Mouse (Mus musculus): ENCODE measurements around the gene Dkc1. TPM values are rescaled to one million over a fixed set of nuclear protein-coding genes. Genes with fewer than 3 reads are reported as not detected.

Dkc1 gene
- polyA plus RNA-seq, 1 experiment from 2014 or later, result 45.9 TPM

DNA sequence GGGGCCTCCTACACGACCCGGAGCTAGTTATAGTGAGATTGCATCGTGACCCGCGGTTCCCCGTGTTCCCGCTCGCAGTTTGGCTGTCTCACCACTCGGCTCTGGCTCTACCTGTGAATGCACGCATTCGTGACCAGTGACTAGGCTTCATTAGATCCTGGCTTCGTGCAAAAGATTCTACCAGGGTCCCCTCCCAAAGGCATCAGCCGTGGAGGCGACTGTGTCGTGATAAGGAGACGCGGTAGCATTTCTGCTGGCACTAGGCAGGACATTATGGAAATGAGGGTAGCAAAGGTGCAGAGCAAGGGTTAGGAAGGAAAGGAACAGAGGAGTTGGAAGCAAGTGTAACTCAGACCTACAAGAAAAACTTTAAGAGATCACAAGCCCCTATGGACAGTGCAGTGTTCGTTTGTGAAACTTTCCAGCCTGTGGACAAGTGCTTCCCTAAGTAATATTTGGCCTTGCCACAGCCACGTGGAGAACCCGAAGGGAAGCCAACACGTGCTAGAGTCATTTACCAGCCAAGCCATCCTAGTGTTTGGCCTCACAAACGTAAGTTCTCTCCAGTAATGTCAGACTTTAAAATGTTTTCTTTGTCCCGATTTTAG is 613 bp downstream of the Dkc1 start:
- Histone ChIP-seq H3K9ac (replicated peaks; ENCODE audit: low read depth, low read length) (peak overlapping the region; percentile 50), H3K4me1 (ENCODE audit: control insufficient read depth, insufficient read depth, low read length) (peaks cover 5% of the 10 kb centered on the region; the same call in 1 of the 2 replicates), H3K27ac (ENCODE audit: low read depth, low read length) (peak overlapping the region; percentile 55; the same call in 1 of the 2 replicates), H3K9me3 (ENCODE audit: control insufficient read depth, low read length) (no peaks in the 10 kb centered on the region), H3K4me3 (ENCODE audit: low read depth, low read length) (peak overlapping the region; percentile 51), H3K4me2 (ENCODE audit: low read depth, low read length) (peak overlapping the region; percentile 55), H3K36me3 (ENCODE audit: control insufficient read depth, insufficient read depth, low read length) (no peaks in the 10 kb centered on the region), H3K27me3 (ENCODE audit: control insufficient read depth, insufficient read depth, low read length) (no peaks in the 10 kb centered on the region)
- peak; percentile 0 for ATAC-seq (ENCODE audit: low read depth)
- WGBS, result 19% methylated on average over 23 of the region's 23 CpGs

DNA sequence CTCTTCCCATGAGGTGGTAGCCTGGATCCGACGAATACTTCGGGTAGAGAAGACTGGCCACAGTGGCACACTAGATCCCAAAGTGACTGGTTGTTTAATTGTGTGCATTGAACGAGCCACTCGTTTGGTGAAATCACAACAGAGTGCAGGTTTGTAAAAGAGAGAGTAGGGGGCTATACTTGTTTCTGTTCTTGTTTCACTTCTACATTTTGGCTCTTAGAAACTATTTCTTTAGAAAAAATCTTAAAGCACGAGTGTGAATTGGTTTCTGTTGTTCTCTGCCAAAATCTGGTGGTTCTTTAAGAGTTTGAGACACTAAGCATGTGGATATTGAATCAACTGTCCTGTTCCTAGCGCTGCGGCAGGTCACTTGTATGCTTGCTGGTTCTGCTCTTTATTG is 3.1 kb downstream of the Dkc1 start:
- Histone ChIP-seq H3K27ac (ENCODE audit: low read depth, low read length) (no peak overlapping the region), H3K4me2 (ENCODE audit: low read depth, low read length) (no peak overlapping the region), H3K4me1 (ENCODE audit: control insufficient read depth, insufficient read depth, low read length) (peaks cover 5% of the 10 kb centered on the region; the same call in 1 of the 2 replicates), H3K4me3 (ENCODE audit: low read depth, low read length) (no peak overlapping the region), H3K9ac (replicated peaks; ENCODE audit: low read depth, low read length) (no peak overlapping the region), H3K27me3 (ENCODE audit: control insufficient read depth, insufficient read depth, low read length) (no peaks in the 10 kb centered on the region), H3K36me3 (ENCODE audit: control insufficient read depth, insufficient read depth, low read length) (no peaks in the 10 kb centered on the region), H3K9me3 (ENCODE audit: control insufficient read depth, low read length) (no peaks in the 10 kb centered on the region)
- no peak for ATAC-seq (ENCODE audit: low read depth)
- 90% methylated on average over 8 of the region's 8 CpGs for WGBS

- no peak for ATAC-seq (ENCODE audit: low read depth)
Measured at GRCm38 (mm10) chrX:75102293-75102692, 6.6 kb downstream of the Dkc1 start.

DNA sequence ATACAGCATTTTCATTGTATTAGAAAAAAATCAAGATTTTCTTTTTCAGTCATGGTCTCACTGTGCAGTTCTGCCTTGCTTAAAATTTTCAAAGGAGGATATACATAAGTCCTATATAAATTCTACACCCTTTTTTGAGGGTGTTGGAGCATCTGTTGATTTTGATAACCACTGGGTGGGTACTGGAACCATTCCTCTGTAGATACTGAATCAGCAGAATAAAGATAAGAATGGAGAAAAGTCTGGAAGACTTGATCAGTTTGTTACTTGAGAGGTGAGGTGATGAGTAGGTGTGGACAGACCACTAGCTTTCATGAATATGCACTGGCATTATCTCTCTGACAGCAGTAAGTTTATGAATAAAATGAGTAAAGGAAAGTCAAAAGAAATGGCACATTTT is 19.9 kb downstream of the Dkc1 start:
- Histone ChIP-seq H3K9ac (replicated peaks; ENCODE audit: low read depth, low read length) (no peak overlapping the region), H3K27ac (ENCODE audit: low read depth, low read length) (no peak overlapping the region), H3K4me3 (ENCODE audit: low read depth, low read length) (no peak overlapping the region), H3K4me2 (ENCODE audit: low read depth, low read length) (no peak overlapping the region), H3K27me3 (ENCODE audit: control insufficient read depth, insufficient read depth, low read length) (no peaks in the 10 kb centered on the region), H3K36me3 (ENCODE audit: control insufficient read depth, insufficient read depth, low read length) (no peaks in the 10 kb centered on the region), H3K4me1 (ENCODE audit: control insufficient read depth, insufficient read depth, low read length) (no peaks in the 10 kb centered on the region), H3K9me3 (ENCODE audit: control insufficient read depth, low read length) (no peaks in the 10 kb centered on the region)
- no peak for ATAC-seq (ENCODE audit: low read depth)

More at GRCm38 (mm10) chrX:75102293-75102692, 6.6 kb downstream of the Dkc1 start:
- no peak overlapping the region for H3K4me3 ChIP-seq (ENCODE audit: low read depth, low read length)
- no peak overlapping the region for H3K27ac ChIP-seq (ENCODE audit: low read depth, low read length)
- H3K27me3 ChIP-seq (ENCODE audit: control insufficient read depth, insufficient read depth, low read length), result no peaks in the 10 kb centered on the region
- H3K4me2 ChIP-seq (ENCODE audit: low read depth, low read length), result no peak overlapping the region
- H3K36me3 ChIP-seq (ENCODE audit: control insufficient read depth, insufficient read depth, low read length), result no peaks in the 10 kb centered on the region
- peaks cover 3% of the 10 kb centered on the region; the same call in 1 of the 2 replicates for H3K4me1 ChIP-seq (ENCODE audit: control insufficient read depth, insufficient read depth, low read length)
- H3K9ac ChIP-seq (replicated peaks; ENCODE audit: low read depth, low read length), result no peak overlapping the region
- no peaks in the 10 kb centered on the region for H3K9me3 ChIP-seq (ENCODE audit: control insufficient read depth, low read length)
- WGBS, result 93% methylated on average over 6 of the region's 6 CpGs

GRCm38 (mm10) chrX:75125606-75126005 is 30.0 kb downstream of the Dkc1 start:
- no peak overlapping the region for H3K27ac ChIP-seq (ENCODE audit: low read depth, low read length)
- H3K36me3 ChIP-seq (ENCODE audit: control insufficient read depth, insufficient read depth, low read length), result no peaks in the 10 kb centered on the region
- 92% methylated on average over 3 of the region's 3 CpGs for WGBS
- no peaks in the 10 kb centered on the region for H3K9me3 ChIP-seq (ENCODE audit: control insufficient read depth, low read length)
- H3K4me2 ChIP-seq (ENCODE audit: low read depth, low read length), result no peak overlapping the region
- H3K4me3 ChIP-seq (ENCODE audit: low read depth, low read length), result no peak overlapping the region
- no peaks in the 10 kb centered on the region for H3K27me3 ChIP-seq (ENCODE audit: control insufficient read depth, insufficient read depth, low read length)
- ATAC-seq (ENCODE audit: low read depth), result no peak
- no peaks in the 10 kb centered on the region for H3K4me1 ChIP-seq (ENCODE audit: control insufficient read depth, insufficient read depth, low read length)
- H3K9ac ChIP-seq (replicated peaks; ENCODE audit: low read depth, low read length), result no peak overlapping the region

GRCm38 (mm10) chrX:75126893-75127292 is 31.2 kb downstream of the Dkc1 start:
- Histone ChIP-seq H3K27me3 (ENCODE audit: control insufficient read depth, insufficient read depth, low read length) (no peaks in the 10 kb centered on the region), H3K9me3 (ENCODE audit: control insufficient read depth, low read length) (no peaks in the 10 kb centered on the region), H3K4me1 (ENCODE audit: control insufficient read depth, insufficient read depth, low read length) (no peaks in the 10 kb centered on the region), H3K27ac (ENCODE audit: low read depth, low read length) (no peak overlapping the region), H3K36me3 (ENCODE audit: control insufficient read depth, insufficient read depth, low read length) (no peaks in the 10 kb centered on the region), H3K4me3 (ENCODE audit: low read depth, low read length) (no peak overlapping the region), H3K9ac (replicated peaks; ENCODE audit: low read depth, low read length) (no peak overlapping the region), H3K4me2 (ENCODE audit: low read depth, low read length) (no peak overlapping the region)
- no peak for ATAC-seq (ENCODE audit: low read depth)

- Histone ChIP-seq H3K27me3 (ENCODE audit: control insufficient read depth, insufficient read depth, low read length) (no peaks in the 10 kb centered on the region), H3K4me2 (ENCODE audit: low read depth, low read length) (no peak overlapping the region)
- no peak for ATAC-seq (ENCODE audit: low read depth)
Measured at GRCm38 (mm10) chrX:75128333-75128980, 32.8 kb downstream of the Dkc1 start.

GRCm38 (mm10) chrX:75129474-75129873 is 33.8 kb downstream of the Dkc1 start:
- no peaks in the 10 kb centered on the region for H3K9me3 ChIP-seq (ENCODE audit: control insufficient read depth, low read length)
- H3K4me1 ChIP-seq (ENCODE audit: control insufficient read depth, insufficient read depth, low read length), result no peaks in the 10 kb centered on the region
- H3K27ac ChIP-seq (ENCODE audit: low read depth, low read length), result no peak overlapping the region
- H3K4me2 ChIP-seq (ENCODE audit: low read depth, low read length), result no peak overlapping the region; the same call in 1 of the 2 replicates
- H3K9ac ChIP-seq (replicated peaks; ENCODE audit: low read depth, low read length), result no peak overlapping the region
- 87% methylated on average over 2 of the region's 2 CpGs for WGBS
- H3K27me3 ChIP-seq (ENCODE audit: control insufficient read depth, insufficient read depth, low read length), result no peaks in the 10 kb centered on the region
- no peak for ATAC-seq (ENCODE audit: low read depth)
- no peaks in the 10 kb centered on the region for H3K36me3 ChIP-seq (ENCODE audit: control insufficient read depth, insufficient read depth, low read length)
- H3K4me3 ChIP-seq (ENCODE audit: low read depth, low read length), result no peak overlapping the region

More at GRCm38 (mm10) chrX:75128333-75128980, 32.8 kb downstream of the Dkc1 start:
- no peaks in the 10 kb centered on the region for H3K9me3 ChIP-seq (ENCODE audit: control insufficient read depth, low read length)
- H3K27ac ChIP-seq (ENCODE audit: low read depth, low read length), result no peak overlapping the region
- no peak overlapping the region for H3K4me3 ChIP-seq (ENCODE audit: low read depth, low read length)
- no peak overlapping the region for H3K9ac ChIP-seq (replicated peaks; ENCODE audit: low read depth, low read length)
- no peaks in the 10 kb centered on the region for H3K4me1 ChIP-seq (ENCODE audit: control insufficient read depth, insufficient read depth, low read length)
- H3K36me3 ChIP-seq (ENCODE audit: control insufficient read depth, insufficient read depth, low read length), result no peaks in the 10 kb centered on the region

GRCm38 (mm10) chrX:75130467-75131160 is 35.0 kb downstream of the Dkc1 start, which contains the start of gene Mpp1:
Gene Mpp1, minus strand, starts transcription at chrX:75131016.
- Histone ChIP-seq H3K4me3 (ENCODE audit: low read depth, low read length) (peak within 1 kb of the TSS; percentile 45), H3K4me2 (ENCODE audit: low read depth, low read length) (peak within 1 kb of the TSS; percentile 50), H3K36me3 (ENCODE audit: control insufficient read depth, insufficient read depth, low read length) (no peaks in the 10 kb centered on the region), H3K9ac (replicated peaks; ENCODE audit: low read depth, low read length) (peak within 1 kb of the TSS; percentile 48), H3K9me3 (ENCODE audit: control insufficient read depth, low read length) (no peaks in the 10 kb centered on the region), H3K4me1 (ENCODE audit: control insufficient read depth, insufficient read depth, low read length) (no peaks in the 10 kb centered on the region), H3K27ac (ENCODE audit: low read depth, low read length) (peak within 1 kb of the TSS; percentile 52; the same call in 1 of the 2 replicates), H3K27me3 (ENCODE audit: control insufficient read depth, insufficient read depth, low read length) (no peaks in the 10 kb centered on the region)
- ATAC-seq (ENCODE audit: low read depth), result peak; percentile 100
- WGBS, result 17% methylated on average over 35 of the region's 36 CpGs
